Mouse (Mus musculus) CH12.LX (cell line): ENCODE measurements around the gene Kcnma1.

Source experiments
- CTCF ChIP-seq, 2 experiments: IDR thresholded peaks in 1 of 2; conservative IDR thresholded peaks in 1 of 2; 2 replicates each; pipeline ENCODE4 v1.5.1; 2011 to 2012; ENCODE audit warnings: low read depth in 2 of 2, low read length in 2 of 2, improper control_type of control experiment in 1 of 2, inconsistent platforms in 1 of 2, mild to moderate bottlenecking in 1 of 2, moderate library complexity in 1 of 2
- E2F4 ChIP-seq: IDR thresholded peaks from 2 replicates; pipeline ENCODE4 v1.6.1; 2011; ENCODE audit warnings: low read depth, low read length, improper control_type of control experiment; ENCODE audit not compliant: insufficient replicate concordance
- EP300 ChIP-seq: IDR thresholded peaks from 2 replicates; pipeline ENCODE4 v1.6.1; 2011; ENCODE audit warnings: low read length, improper control_type of control experiment
- GABPA ChIP-seq: IDR thresholded peaks from 2 replicates; pipeline ENCODE4 v1.6.1; 2012; ENCODE audit warnings: low read depth, low read length, improper control_type of control experiment, inconsistent platforms; ENCODE audit not compliant: insufficient replicate concordance
- POLR2A ChIP-seq: IDR thresholded peaks from 2 replicates; pipeline ENCODE4 v1.6.1; 2011; ENCODE audit warnings: low read depth, mild to moderate bottlenecking, improper control_type of control experiment, low read length
- TCF12 ChIP-seq: IDR thresholded peaks from 2 replicates; pipeline ENCODE4 v1.6.1; 2014; ENCODE audit warnings: low read depth, mild to moderate bottlenecking, inconsistent platforms, low read length, improper control_type of control experiment
- ZC3H11A ChIP-seq: IDR thresholded peaks from 2 replicates; pipeline ENCODE4 v1.6.1; 2012; ENCODE audit warnings: low read depth, mild to moderate bottlenecking, inconsistent platforms, low read length, improper control_type of control experiment

GRCm38 (mm10) chr14:23714396-23715131 lies 299.7 kb downstream of the Kcnma1 start:
- TF ChIP-seq CTCF (conservative IDR thresholded peaks at IDR 0.05 in 1 of 2, IDR thresholded peaks at IDR 0.05 in 1 of 2; ENCODE audit: low read depth in 2 of 2, low read length in 2 of 2) (no peak), ZC3H11A (no peak), E2F4 (no peak), TCF12 (no peak), GABPA (no peak), POLR2A (no peak), EP300 (no peak)
